Mouse (Mus musculus) c-Kit-negative CD71-positive TER-119-positive erythroid progenitor cells, embryonic 14.5 days (primary cell): ENCODE data around the gene Madcam1.
A peak's percentile ranks its signal among the peaks of the same experiment; 100 is the strongest.
"Not testable (repeated sequence)": the region's sequence is repeated elsewhere in the genome, so short reads cannot be mapped to it uniquely, and the experiment has no call there.

Experiments
- DNase-seq: peaks from one replicate; pipeline ENCODE4 v3.0.0-alpha.2; 2013; ENCODE audit warnings: low read depth, low spot score

The Madcam1 gene

DNA sequence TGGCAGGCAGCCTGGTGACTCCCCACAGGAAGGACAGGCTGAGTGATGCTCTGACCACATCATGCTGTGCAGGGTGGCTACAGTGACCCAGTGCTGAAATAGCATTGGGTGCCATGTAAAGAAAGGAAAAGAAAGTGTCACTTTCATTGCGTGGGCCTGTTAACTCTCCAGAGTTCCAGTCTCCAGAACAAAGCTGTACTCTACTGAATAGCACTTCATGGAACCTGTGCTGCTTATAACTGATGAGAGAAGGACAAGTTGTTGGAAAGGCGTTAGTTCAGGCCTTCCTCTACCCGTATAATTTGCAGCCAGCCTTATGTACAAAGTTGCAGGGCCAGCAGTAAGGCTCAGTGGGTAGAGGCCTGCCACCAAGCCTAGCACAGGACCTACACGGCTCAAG is 24.4 kb downstream of the Madcam1 start, which contains the start of gene Gzmm:
TSS of gene Gzmm (plus strand) at position 301 of the 400 bp plus-strand sequence.
- no peak for DNase-seq

DNA sequence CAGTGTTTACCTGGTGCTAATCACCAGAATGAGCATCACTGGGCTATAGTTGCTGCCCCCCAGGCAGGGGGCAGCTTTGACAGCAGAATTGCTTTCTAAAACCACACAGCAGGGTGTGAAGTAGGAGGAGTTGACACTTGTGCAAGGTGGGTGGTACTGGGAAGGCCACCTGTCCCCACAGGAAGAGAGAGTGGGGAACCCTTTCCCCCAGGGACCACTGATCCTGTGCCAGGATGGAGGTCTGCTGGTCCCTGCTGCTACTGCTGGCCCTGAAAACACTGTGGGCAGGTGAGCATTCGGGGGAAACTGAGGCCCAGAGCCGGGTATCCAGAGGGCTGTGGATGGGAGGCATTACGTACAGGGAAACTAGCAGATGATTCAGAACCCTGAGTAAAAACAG is 24.8 kb downstream of the Madcam1 start:
- DNase-seq: no peak

DNA sequence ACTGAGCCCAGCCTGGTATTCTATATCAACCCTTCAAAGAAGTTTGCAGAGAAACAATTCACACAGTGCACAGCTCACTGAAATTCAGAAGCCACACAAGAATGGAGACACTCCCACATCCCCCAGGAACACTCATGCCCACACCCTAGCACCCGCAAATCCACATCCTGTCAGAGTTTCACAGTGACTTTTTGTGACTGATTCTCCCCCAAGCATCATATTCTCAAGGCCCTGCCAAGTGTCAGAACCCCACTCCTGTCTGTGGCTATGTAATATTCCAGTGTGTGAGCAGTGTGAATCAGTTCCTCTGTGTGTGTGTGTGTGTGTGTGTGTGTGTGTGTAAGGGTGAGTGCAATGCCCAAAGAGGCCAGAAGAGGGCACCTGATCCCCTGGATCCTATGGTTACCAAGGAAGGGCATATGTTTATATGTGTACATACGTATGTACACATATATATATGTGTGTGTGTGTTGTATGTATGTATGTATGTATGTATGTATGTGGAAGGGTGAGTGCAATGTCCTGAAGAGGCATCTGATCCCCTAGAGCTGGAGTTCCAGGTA is 27.7 kb downstream of the Madcam1 start:
- no peak for DNase-seq

DNA sequence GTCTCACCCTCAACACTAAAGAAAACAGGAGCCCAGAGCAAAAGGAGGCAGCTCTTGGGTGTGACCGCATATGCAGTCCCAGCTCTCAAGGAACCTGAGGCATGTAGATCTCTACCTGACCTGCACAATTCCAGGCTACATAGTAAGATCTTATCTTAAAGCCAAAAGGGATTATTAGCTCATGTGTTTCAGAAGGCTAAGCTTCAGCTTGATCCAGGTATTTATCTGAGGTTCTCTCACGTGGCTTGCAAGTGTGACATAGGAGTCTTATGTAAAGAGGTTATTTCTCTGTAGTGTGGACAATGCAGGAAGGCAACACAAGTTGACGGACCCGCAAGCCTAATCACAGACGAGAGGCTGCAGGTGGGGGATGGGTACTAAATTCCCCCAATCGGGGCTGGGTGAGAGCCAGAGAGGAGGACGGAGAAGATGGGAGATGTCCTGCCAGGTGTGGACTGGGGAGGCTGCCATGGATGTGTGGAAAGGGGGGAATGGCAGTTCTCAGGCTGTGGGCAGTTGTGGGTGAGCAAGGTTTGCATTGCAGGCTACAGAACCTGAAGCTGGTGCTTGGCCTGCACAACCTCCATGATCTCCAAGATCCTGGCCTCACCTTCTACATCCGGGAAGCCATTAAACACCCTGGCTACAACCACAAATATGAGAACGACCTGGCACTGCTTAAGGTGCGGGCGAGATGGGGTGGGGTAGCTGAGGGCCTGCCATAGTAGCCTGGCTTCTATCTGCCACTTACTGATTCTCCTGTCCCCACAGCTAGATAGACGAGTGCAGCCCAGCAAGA is 29.4 kb downstream of the Madcam1 start:
- DNase-seq: no peak

DNA sequence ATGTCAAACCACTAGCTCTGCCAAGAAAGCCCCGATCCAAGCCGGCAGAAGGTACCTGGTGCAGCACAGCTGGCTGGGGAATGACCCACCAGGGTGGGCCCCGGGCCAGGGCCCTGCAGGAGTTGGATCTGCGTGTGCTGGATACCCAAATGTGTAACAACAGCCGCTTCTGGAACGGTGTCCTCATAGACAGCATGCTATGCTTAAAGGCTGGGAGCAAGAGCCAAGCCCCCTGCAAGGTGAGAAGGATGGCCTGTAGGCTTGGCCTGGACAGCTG is 30.0 kb downstream of the Madcam1 start:
- no peak for DNase-seq

DNA sequence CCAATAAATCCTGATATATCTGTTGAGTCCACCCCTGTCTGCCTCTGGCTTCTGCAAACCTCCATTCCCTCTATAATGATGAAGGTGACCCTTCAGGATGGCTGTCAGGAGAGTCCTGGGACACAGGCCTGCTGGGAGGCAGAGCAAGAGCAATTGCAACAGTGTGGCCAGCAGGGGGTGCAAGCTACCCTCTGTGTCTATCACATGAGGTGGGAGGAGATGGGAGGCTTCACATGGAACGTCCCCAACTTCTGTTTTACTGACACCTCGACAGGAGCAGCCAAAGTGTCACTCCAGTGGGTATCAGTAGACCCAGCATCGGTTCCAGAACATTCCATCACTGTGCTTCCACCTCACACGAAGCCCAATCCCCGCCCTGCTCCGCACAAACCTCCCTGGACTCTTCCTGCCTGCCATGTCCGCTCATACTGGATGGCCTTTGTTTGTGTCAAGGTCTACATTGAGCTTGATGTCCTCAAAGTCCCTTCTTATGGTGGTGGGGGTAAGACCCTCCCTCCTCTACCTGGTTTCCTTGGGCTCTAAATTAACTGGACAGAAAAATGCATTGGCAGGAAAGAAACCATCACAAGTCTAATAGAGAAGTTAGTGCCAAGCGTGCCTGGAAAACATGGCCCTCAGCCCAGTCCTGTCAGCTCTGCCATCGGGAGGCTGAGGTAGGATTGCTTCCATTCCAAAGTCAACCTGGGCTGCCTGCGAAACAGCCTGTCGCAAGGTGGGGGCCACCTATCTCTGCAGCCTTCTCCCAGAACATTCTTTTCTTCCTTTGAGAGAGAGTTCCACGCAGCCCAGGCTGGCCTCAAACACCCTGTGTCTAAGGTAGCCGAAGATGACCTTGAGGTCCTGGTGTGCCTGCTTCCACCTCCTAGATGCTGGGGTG is 31.1 kb downstream of the Madcam1 start:
- DNase-seq: peak; percentile 66

DNA sequence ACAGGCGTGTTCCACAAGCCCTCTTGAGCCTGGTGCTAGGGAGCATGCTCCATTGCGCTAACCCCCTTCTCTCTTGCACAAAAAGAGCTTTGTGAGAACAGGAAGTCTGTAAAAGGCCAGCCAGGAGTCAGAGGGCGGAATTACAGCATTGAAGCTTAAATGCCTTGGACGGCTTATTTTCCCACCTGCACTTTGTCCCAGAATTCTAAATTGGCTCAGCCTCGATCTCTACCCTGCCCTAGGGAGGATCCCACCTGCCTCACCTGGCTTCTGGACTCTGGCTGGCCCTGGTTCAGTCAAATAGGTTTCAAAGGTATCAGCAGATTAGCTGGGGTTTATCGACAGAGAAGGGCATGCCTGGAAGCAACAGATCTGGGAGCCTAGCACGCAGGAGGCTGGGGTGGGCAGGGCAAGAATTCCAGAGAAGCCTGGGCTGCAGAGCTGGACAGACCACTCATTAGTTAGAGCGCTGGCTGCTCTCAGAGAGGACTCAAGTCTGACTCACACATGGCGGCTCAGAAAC is 31.8 kb downstream of the Madcam1 start:
- no peak for DNase-seq

DNA sequence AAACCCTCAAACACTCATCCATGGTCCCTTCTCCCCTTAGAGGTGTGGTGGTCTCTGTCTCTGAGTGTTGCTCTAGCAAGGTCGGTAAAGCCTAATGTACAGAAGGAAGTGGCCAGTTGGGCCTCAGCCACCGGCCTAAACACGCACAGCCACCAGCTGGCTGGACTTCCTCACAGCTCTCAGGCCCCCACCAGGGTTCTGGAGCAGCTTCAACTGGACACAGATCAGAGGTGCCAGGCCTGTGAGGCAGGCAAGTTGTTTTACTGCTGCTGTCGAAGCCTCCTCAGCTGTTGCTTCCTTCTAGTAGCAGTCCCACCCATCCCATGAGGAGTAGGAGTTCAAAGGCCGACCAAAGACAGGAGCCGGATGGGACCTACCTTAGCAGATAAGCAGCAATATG is 33.6 kb downstream of the Madcam1 start:
- DNase-seq: no peak

DNA sequence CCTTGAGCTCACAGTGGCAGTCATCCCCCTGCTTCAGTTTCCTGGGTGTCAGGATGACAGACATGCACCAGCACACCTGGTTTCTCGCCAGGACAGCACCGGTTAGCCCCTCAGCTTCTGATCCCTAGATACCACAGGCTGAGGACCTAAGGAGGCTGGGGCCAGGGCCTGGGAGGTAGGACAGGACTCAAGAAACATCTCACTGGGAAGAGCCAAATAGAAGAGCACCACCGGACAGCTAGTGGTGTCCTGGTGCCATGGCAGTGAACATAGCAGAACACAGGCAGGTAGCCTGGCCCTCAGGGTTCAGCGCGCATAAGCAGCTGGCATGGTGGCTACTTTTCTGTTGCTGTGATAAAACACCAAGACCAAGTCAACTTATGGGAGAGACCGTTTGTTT is 34.1 kb downstream of the Madcam1 start:
- DNase-seq: no peak

DNA sequence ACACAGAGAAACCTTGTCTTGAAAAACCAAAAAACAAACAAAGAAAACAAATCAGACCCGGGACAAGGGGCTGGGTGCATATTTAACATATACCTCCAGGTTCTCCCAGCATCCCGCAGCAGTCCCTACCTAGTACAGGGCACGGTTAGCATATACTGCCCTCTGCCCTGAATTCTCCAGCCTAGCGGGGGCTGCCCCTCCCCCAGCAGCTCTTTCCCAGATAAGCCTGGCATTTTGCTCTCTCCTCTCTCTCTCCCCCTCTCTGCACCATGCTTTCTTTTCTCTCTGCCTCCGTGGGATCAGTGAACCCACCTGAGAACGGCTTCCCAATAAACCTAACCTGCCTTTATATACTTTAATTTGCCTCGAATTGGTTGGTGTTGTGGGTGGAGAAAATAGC is 36.3 kb downstream of the Madcam1 start:
- DNase-seq: no peak

DNA sequence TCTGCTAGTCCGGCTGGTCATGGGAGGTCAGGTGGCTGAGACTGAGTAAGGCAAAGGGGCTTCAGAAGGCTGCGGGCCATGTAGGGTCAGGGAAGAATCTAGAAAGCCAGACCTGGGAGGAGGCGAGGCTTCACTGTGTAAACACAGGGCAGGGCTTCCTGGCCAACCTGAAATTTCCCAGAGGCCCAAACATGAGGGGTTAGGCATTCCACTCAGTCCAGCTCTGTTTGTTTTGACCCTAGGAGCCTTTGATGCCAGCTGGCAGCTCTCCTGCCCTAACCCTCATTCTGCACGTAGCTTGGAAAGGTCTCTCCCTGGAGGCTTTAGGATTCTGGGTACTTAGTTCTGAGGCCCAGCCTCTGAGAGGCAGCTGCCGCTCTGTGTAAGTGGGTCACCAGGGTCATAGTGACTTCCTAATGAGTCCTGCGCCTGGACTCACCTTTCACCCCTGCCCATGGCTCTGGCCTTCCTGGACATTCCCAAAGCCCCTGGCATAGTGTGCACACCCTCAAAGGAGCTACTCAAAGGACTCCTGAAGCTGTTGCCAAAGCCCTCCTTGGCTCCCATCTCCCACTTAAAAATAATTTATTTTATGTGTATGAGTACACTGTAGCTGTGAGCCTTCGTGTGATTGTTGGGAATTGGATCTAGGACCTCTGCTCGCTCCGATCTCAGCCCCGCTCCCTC is 37.2 kb downstream of the Madcam1 start:
- DNase-seq: no peak

DNA sequence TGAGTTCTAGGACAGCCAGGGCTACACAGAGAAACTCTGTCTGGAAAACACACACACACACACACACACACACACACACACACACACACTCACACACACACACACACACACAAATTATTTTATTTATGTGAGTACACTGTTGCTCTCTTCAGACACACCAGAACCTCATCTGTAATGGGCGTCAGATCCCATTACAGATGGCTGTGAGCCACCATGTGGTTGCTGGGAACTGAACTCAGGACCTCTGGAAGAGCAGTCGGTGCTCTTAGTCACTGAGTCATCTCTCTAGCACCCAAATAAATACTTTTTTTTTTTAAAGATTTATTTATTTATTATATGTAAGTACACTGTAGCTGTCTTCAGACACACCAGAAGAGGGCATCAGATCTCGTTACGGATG is 38.6 kb downstream of the Madcam1 start:
- not testable (repeated sequence) for DNase-seq

DNA sequence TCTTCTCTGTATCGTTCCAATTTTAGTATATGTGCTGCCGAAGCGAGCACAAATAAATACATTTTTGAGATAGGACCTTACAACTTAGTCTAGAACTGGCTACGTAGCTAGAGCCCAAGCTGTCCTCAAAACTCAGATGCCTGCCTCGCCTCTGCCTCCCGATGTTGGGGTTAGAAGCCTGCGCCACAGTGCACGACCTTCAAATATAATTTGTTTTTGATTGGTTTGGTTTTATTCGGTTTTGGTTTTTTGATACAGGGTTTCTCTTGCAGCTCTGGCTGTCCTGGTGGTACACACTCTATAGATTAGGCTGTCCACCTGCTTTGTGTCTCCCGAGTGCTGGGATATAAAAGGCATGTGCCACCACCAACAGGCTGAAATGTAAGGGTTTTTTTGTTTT is 39.2 kb downstream of the Madcam1 start:
- no peak for DNase-seq

DNA sequence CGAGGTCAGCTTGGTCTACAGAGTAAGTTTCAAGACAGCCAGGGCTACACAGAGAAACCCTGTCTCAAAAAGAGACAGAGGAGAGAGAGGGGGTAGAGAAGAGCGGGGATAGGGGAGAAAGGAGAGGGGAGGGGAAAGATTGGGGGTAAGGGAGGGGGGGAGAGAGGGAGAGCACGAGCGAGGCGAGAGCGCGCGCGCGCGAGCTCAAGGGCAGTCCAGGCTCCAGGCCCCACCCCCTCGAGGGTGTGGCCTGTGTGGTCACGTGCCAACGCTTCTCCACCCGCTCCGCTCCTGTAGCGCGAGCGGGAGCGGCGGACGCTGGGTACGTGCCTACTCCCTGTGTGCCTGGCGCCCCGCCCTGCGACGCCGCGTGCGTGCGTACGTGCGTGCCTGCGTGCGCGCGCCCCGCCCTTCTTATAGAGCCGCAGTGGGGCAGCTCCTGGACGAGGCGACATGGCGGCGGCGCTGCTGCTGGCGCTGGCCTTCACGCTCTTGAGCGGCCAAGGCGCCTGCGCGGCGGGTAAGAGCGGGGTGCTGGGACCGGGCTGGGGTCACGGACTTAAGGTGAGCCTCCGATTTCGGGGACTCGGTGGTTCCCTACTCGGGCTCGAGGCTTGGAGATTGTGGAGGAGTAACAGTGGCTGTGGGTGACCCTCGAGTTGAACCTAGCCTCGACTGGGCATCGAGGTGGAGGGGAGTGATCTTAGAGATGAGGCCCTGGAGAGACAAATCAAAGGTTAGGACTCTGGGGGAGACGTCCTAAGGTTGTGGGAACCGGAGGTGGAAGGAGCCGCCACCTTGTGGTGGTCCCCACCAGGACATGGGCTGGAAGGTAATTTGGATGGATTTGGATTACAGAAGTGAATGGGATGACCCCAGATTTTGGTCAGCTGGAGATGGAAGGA is 40.0 kb downstream of the Madcam1 start, which contains the start of gene Bsg:
TSS of gene Bsg (plus strand) at position 427 of the 905 bp plus-strand sequence.
- peak; percentile 98 for DNase-seq

DNA sequence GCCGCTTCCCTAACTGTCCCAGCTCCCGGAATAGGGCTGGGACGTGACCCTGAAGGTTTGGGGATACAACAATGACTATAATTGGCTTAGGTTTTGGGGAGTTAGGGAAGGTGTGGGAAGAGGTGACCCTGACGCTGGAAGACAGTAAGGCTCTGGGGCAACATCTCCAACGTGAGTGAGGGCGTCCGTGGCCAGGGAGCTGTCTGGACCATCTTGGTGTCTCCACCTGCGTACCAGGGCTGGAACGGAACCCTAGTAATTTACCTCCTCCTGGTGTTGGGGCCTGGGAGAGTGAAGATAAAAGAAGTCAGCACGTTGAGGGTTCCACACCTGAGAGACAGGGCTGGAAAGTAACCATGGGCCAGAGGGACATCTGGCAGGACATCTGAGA is 40.6 kb downstream of the Madcam1 start:
- no peak for DNase-seq

DNA sequence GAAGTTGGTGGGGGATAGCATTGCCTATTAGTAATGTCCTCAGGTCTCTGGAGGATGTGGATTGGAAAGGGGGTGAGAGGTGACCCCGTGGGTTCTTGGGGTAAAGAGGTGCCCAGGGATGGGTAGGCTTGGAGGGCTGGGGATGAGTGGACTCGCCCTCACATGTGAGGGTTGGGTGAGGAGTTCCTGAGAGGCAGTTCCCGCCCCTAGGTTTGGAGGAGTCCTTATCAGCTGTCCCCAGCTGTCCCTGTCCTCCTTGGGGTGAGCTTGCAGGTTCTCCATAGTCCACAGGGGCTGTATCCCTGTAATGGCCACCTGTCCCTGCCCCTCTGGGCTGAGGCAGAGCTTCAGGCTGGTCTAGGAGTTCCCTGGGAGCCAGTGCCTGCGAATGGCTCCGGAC is 41.6 kb downstream of the Madcam1 start:
- DNase-seq: peak; percentile 86

DNA sequence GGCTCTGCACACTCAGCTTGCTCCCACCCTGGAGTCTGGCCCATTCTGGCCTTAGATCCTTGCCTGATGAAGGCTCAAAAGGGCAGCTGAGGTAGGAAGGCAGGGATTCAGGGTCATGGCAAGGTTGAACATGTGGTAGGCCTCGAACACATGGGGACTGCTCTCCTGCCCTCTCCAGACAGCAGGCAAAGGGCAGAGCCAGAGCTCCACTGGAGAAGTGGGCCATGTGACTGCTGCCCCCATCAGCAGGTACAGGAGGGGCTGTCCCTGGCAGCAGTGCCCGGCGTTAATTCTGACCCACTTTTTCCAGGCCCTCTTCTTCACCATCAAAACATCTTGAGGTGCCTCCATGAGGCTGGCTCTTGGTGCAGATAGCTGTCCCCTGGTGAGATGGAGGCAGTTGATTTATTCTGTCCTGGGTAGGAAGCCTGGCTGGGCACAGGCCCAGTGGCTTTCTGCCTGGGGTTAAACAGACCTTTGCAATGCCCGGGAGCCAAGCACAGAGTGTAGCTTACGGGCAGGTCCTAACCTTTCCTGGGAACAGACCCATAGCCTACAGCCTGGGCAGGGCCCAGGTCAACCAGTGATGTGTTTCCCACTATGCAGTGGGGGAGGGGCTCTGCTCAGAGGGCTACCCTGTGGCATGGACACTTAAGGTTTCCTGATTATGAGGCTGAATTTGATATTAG is 42.2 kb downstream of the Madcam1 start:
- no peak for DNase-seq

DNA sequence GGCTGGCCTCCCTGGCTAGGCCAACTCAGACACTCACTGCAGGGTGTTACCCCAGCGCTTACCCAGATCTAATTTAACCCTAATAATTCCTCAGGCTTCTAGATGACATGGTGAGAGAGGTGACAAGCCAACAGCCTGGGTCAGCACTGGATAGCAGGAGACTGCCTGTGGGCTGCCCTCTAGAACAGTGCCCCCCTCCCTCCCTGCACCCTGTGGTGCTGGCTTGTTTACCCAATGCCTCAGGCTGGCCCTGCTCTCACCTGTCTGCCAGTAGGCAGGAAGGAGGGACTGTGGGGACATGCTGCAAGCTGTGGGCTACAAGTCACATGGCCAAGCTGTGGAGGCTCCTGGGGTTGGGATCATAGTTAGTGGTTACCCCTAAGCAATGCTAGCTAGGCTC is 42.8 kb downstream of the Madcam1 start:
- no peak for DNase-seq

DNA sequence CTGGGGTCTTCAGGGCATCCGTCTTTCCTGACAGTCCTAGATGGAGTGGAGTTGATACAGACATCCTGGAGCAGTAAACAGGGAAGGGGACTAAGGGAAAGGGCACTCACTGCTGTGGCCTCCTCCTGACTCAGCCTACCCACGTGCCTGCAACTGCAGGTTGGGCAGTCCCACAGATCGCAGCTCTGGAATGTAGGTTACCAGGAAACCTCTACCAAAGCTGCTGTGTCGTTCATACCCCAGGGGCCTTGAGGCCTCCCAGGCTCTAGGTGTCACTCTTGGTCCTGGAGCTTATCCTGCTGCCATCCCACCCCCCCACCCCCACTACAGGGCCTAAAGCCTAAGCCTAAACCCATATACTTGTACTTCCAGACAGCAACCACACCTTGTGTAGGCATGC is 43.4 kb downstream of the Madcam1 start:
- no peak for DNase-seq

DNA sequence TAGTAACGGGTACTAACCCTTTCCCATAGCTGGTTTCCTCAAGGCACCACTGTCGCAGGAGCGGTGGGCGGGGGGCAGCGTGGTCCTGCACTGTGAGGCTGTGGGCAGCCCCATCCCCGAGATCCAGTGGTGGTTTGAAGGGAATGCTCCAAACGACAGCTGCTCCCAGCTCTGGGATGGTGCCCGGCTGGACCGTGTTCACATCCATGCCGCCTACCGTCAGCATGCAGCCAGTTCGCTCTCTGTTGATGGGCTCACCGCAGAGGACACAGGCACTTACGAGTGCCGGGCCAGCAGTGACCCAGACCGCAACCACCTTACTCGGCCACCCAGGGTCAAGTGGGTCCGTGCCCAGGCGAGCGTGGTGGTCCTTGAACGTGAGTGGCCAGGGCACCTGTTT is 44.3 kb downstream of the Madcam1 start:
- no peak for DNase-seq
